Mouse (Mus musculus) liver, postnatal 0 days (tissue): Measurements from ENCODE around the gene Prr5l.

ENCODE experiments used
- CTCF ChIP-seq: sonication (generic); IDR thresholded peaks from 2 replicates; pipeline ENCODE4 v1.5.1; 2016; ENCODE audit warnings: antibody characterized with exemption, low read depth
- EP300 ChIP-seq: IDR thresholded peaks from 2 replicates; pipeline ENCODE4 v1.6.1; 2016; ENCODE audit warnings: antibody characterized with exemption, low read depth, mild to moderate bottlenecking

DNA sequence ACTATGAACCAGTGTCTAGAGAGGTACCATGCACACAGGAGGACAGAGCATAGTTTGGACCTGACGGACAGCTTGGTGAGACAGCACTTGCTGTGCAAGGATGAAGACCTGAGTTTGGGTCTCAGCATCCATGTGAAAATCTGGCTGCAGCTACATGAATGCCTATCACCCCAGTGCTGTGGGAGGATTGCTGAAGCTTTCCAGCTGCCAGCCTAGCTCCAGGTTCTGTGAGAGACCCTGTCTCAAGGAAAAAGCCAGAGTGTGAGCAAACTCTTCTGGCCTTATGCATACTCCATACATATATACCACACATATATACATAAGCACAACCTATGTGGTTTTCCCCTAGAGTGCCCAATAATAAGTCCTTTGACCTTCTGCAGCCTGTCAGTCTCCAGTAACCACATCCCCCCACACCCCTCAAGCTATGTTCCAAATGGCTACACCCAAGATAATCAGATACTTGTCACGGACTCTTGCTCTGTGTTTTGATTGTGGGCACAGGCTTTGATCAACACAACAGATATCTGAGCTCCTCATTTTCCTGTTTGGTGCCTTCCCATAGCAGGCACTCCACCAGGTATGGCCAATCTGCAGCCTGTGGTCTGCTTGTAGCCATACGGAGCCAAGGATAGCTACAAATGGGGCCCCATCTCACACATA, 66.0 kb downstream of the Prr5l start:
- no peak for TF ChIP-seq CTCF
- TF ChIP-seq EP300: no peak
